Mouse (Mus musculus): ENCODE data around the gene Atp6v1g3. TPM values are rescaled to one million over a fixed set of nuclear protein-coding genes. Genes with fewer than 3 reads are reported as not detected.

Gene Atp6v1g3
- total RNA-seq, 4 experiments from 2014 or later, result not detected

Other genes starting within 250 kb of the Atp6v1g3 start
- gene Ptprc, start 98.0 kb upstream of the Atp6v1g3 start, total RNA-seq (2022), result 10 to 100 TPM in 2 of 4 experiments, 1 to 10 TPM in 2; 2.5 to 20.9 (median 11.8) TPM

Data from layer of hippocampus, adult 8-10 months (tissue).